Mouse (Mus musculus) embryonic facial prominence, embryonic 14.5 days (tissue): Measurements from ENCODE around the gene Vmn1r211. TPM values are rescaled to one million over a fixed set of nuclear protein-coding genes. Genes with fewer than 3 reads are reported as not detected.
"Not testable (repeated sequence)": the region's sequence is repeated elsewhere in the genome, so short reads cannot be mapped to it uniquely, and the experiment has no call there.

Source experiments
- ATAC-seq: fragments of 200-750 bp; cut with Nextera tagmentation; 2 replicates; pipeline ENCODE4 v1.8.0; 2017; ENCODE audit warnings: low read depth, moderate number of reproducible peaks, moderate TSS enrichment
- DNase-seq: peaks from one replicate; pipeline ENCODE4 v3.0.0-alpha.2; 2015; ENCODE audit warnings: low spot score
- H3K27ac ChIP-seq: fragments of 300-500 bp; sonication (generic); replicated peaks from 2 replicates; pipeline ENCODE4 v1.5.1; 2014; ENCODE audit warnings: low read depth, mild to moderate bottlenecking, low read length, moderate library complexity
- H3K27me3 ChIP-seq: fragments of 300-500 bp; sonication (generic); replicated peaks from 2 replicates; pipeline ENCODE4 v1.6.1; 2014; ENCODE audit warnings: low read length; ENCODE audit not compliant: control insufficient read depth, insufficient read depth
- H3K36me3 ChIP-seq: fragments of 300-500 bp; sonication (generic); 2 replicates; pipeline ENCODE4 v1.6.1; 2014; ENCODE audit warnings: low read length, mixed read lengths; ENCODE audit not compliant: control insufficient read depth, insufficient read depth
- H3K4me1 ChIP-seq: fragments of 300-500 bp; sonication (generic); 2 replicates; pipeline ENCODE4 v1.6.1; 2014; ENCODE audit warnings: antibody characterized with exemption, low read length; ENCODE audit not compliant: control insufficient read depth, insufficient read depth
- H3K4me2 ChIP-seq: fragments of 300-500 bp; sonication (generic); 2 replicates; pipeline ENCODE4 v1.6.1; 2014; ENCODE audit warnings: low read depth, mild to moderate bottlenecking, low read length, moderate library complexity, mixed read lengths
- H3K4me3 ChIP-seq: fragments of 300-500 bp; sonication (generic); 2 replicates; pipeline ENCODE4 v1.5.1; 2014; ENCODE audit warnings: low read depth, mild to moderate bottlenecking, low read length
- H3K9ac ChIP-seq: fragments of 300-500 bp; sonication (generic); 2 replicates; pipeline ENCODE4 v1.6.1; 2014; ENCODE audit warnings: low read depth, mild to moderate bottlenecking, low read length, moderate library complexity, mixed read lengths
- H3K9me3 ChIP-seq: fragments of 300-500 bp; sonication (generic); 2 replicates; pipeline ENCODE4 v1.6.1; 2016; ENCODE audit warnings: low read length; ENCODE audit not compliant: control insufficient read depth
- WGBS: fragments of 180-500 bp; shearing (Covaris S2); extraction: QIAGEN DNeasy Blood & Tissue Kit; methylation state at CpG from one replicate; pipeline ENCODE4 v1.1.7; 2014; 5-methylcytosine and 5-hydroxymethylcytosine counted together
- polyA plus RNA-seq: library from polyadenylated mRNA; unstranded; fragments of >200 nt; fragmentation: Nextera tagmentation; extraction: Ambion mirVana; gene quantifications from 2 replicates; pipeline ENCODE4 v1.2.1, GENCODE M21; 2014

Vmn1r211 gene
- not detected in 2 replicates for polyA plus RNA-seq

GRCm38 (mm10) chr13:22857461-22857860 is at the start of gene Vmn1r211:
Vmn1r211 (minus strand) TSS chr13:22857561.
- WGBS = 75% methylated on average over 1 of the region's 1 CpGs
- ATAC-seq (no peak), DNase-seq (no peak)
- Histone ChIP-seq H3K4me1 (no peaks in the 10 kb centered on the region), H3K4me3 (no peak within 1 kb of the TSS), H3K4me2 (no peak within 1 kb of the TSS), H3K9me3 (no peaks in the 10 kb centered on the region), H3K27ac (no peak within 1 kb of the TSS), H3K9ac (no peak within 1 kb of the TSS), H3K27me3 (no peaks in the 10 kb centered on the region), H3K36me3 (no peaks in the 10 kb centered on the region)

DNA sequence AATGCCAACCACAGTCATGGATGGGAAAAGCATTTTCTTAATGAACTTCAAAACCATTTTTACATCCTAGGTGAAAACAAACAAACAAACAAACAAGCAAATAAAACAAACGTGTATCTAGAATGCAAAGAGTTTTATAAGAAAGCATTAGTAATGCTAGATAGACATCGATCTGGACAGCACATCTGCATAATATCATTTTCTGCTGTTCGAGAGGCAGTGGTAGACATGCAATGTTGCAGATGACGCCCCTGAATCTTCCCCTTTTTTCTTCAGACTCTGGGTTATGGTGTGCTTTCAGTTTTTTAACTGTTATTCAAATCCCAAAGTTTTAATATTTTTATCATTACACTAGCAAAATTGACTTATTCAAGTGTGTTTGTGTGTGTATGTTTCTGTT is 26.7 kb upstream of the Vmn1r211 start, which contains the start of gene Vmn1r212:
Gene Vmn1r212 (minus strand): TSS at position 101 of the 400 bp plus-strand sequence.
- ATAC-seq (no peak), DNase-seq (no peak)
- Histone ChIP-seq H3K9ac (no peak within 1 kb of the TSS), H3K9me3 (no peaks in the 10 kb centered on the region), H3K4me1 (no peaks in the 10 kb centered on the region), H3K4me2 (no peak within 1 kb of the TSS), H3K27ac (no peak within 1 kb of the TSS), H3K27me3 (no peaks in the 10 kb centered on the region), H3K36me3 (no peaks in the 10 kb centered on the region), H3K4me3 (no peak within 1 kb of the TSS)
- 77% methylated on average over 4 of the region's 4 CpGs for WGBS

DNA sequence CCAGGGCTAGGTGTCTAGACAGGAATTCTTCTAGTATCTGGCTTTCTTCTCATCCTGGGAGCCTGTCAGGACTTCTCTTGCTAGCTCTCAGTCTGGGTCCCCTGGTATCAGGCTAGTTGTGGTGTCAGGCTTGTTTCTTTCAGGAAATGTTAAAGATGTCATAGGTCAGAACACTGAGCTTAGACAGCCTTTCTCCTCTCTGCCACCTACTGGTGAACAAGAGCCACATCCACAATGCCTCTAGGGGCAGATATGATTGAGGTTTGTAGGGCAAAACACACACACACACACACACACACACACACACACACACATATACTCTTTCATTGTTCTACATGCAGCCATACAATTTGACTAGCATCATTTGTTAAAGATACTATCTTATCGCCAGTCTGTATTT is 21.9 kb upstream of the Vmn1r211 start:
- no peak overlapping the region for H3K9ac ChIP-seq
- H3K4me1 ChIP-seq = no peaks in the 10 kb centered on the region
- H3K27ac ChIP-seq = no peak overlapping the region
- DNase-seq = no peak
- H3K9me3 ChIP-seq = no peaks in the 10 kb centered on the region
- no peak for ATAC-seq
- no peaks in the 10 kb centered on the region for H3K27me3 ChIP-seq
- no peaks in the 10 kb centered on the region for H3K36me3 ChIP-seq
- no peak overlapping the region for H3K4me3 ChIP-seq
- 95% methylated on average over 1 of the region's 1 CpGs for WGBS
- no peak overlapping the region for H3K4me2 ChIP-seq

DNA sequence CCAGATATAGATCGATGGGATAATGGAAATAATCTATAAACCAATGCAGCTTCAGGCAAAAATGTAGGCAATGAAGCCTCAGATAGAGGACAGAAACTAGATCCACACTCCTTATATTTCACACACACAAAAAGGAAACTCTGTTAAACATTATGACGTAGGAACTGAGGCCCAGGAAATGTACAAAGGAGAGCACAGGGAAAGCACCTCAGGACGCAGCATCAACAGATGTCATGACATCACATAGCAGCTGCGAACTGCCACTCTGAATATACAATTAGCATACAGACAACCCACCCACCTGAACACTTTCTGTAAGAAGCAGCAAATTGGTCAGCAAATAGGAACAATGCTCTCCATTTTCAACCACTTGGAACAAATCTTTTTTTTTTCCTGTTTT is 2.6 kb downstream of the Vmn1r211 start:
- no peak overlapping the region for H3K27ac ChIP-seq
- H3K4me3 ChIP-seq = no peak overlapping the region
- WGBS = 61% methylated on average over 4 of the region's 4 CpGs
- no peak overlapping the region for H3K4me2 ChIP-seq
- no peak for DNase-seq
- no peaks in the 10 kb centered on the region for H3K4me1 ChIP-seq
- no peak for ATAC-seq
- H3K36me3 ChIP-seq = no peaks in the 10 kb centered on the region
- H3K9ac ChIP-seq = no peak overlapping the region
- H3K27me3 ChIP-seq = no peaks in the 10 kb centered on the region
- H3K9me3 ChIP-seq = no peaks in the 10 kb centered on the region

- Histone ChIP-seq H3K4me3 (no peak overlapping the region), H3K27ac (no peak overlapping the region), H3K4me1 (no peaks in the 10 kb centered on the region), H3K4me2 (no peak overlapping the region), H3K36me3 (no peaks in the 10 kb centered on the region), H3K9me3 (no peaks in the 10 kb centered on the region), H3K27me3 (no peaks in the 10 kb centered on the region), H3K9ac (no peak overlapping the region)
- ATAC-seq (no peak), DNase-seq (no peak)
- WGBS = 72% methylated on average over 1 of the region's 1 CpGs
Measured at GRCm38 (mm10) chr13:22846798-22847197, 10.6 kb downstream of the Vmn1r211 start.

DNA sequence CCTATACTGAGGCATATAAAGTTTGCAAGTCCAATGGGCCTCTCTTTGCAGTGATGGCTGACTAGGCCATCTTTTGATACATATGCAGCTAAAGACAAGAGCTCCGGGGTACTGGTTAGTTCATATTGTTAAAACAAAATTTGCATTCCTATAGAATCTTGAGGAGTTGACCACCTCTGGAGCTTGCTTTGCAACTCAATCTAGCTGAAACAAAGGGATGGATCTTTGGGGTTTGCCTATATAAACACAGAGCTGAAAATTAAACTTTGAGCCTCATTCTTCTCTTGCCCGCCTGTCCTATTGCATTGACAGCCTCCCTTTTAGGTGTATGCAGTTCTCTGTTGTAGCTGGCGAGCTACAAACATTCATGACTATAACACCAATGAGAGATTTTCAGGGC is 13.1 kb downstream of the Vmn1r211 start:
- not testable (repeated sequence) for H3K27me3 ChIP-seq, H3K27ac ChIP-seq, H3K4me2 ChIP-seq, H3K36me3 ChIP-seq, H3K9me3 ChIP-seq, H3K4me1 ChIP-seq, DNase-seq, H3K4me3 ChIP-seq, H3K9ac ChIP-seq, ATAC-seq
- WGBS = 75% methylated on average over 3 of the region's 3 CpGs

DNA sequence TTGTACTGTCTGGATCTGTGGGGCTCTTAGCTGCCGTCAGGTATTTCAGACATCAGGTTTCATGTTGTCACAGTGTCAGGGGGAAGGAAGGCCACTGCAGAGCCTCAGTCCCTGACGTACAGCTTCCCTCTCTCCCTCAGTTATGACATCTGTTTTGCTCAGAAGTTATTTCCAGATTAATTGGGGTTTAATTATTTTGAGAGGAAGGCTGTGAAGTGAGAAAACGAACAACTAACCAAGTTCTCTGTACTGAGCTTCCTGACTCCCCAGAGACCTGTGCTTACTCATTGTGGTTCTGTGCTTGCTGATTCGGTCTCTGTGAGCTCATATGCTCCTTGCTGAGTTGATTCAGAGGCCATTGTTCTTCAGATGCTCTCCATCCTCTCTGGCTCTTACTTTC is 26.1 kb downstream of the Vmn1r211 start, which contains the start of gene Vmn1r210:
Gene Vmn1r210 (minus strand): TSS at position 101 of the 400 bp plus-strand sequence.
- no peak within 1 kb of the TSS for H3K9ac ChIP-seq
- no peak within 1 kb of the TSS for H3K4me3 ChIP-seq
- ATAC-seq = no peak
- 44% methylated on average over 4 of the region's 4 CpGs for WGBS
- no peaks in the 10 kb centered on the region for H3K4me1 ChIP-seq
- H3K4me2 ChIP-seq = no peak within 1 kb of the TSS
- no peaks in the 10 kb centered on the region for H3K27me3 ChIP-seq
- no peak within 1 kb of the TSS for H3K27ac ChIP-seq
- H3K9me3 ChIP-seq = no peaks in the 10 kb centered on the region
- no peak for DNase-seq
- no peaks in the 10 kb centered on the region for H3K36me3 ChIP-seq

DNA sequence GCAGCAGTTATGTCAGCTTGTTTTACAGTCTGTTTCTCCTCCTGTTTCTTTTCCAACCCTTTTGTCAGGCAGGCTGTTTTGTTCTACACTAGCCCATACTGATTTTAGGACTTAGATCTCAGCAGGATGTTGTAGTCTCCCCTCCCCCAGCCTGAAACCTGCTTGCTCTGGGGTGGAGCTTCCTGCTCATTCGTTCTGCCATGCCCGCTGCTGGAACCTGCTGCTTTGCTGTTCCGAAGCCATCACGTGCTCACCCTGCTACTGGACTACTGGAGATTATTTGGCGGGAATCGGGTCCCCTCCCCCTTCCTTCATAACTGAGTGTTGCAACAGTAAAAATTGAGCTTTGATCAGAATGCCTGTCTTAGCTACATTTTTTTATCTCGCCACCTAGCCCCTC is 28.0 kb downstream of the Vmn1r211 start:
- not testable (repeated sequence) for DNase-seq, H3K9ac ChIP-seq, H3K4me3 ChIP-seq, H3K27ac ChIP-seq, ATAC-seq, H3K36me3 ChIP-seq, H3K27me3 ChIP-seq, H3K9me3 ChIP-seq, H3K4me1 ChIP-seq, H3K4me2 ChIP-seq
- WGBS = 38% methylated on average over 7 of the region's 7 CpGs

- ATAC-seq = not testable (repeated sequence)
Measured at GRCm38 (mm10) chr13:22821601-22822000, 35.8 kb downstream of the Vmn1r211 start.

More at GRCm38 (mm10) chr13:22821601-22822000, 35.8 kb downstream of the Vmn1r211 start:
- H3K4me2 ChIP-seq, H3K9me3 ChIP-seq, H3K36me3 ChIP-seq, H3K4me1 ChIP-seq, H3K27ac ChIP-seq, DNase-seq, H3K27me3 ChIP-seq, H3K4me3 ChIP-seq, H3K9ac ChIP-seq: not testable (repeated sequence)
- WGBS = 89% methylated on average over 1 of the region's 1 CpGs
